Mouse (Mus musculus) embryonic fibroblast, embryonic 13.5 days (primary cell): ENCODE data around the gene Msantd3.

Experiments used
- CTCF ChIP-seq: IDR thresholded peaks from 2 replicates; pipeline ENCODE4 v1.5.1; 2011; ENCODE audit warnings: mild to moderate bottlenecking, control low read depth, low read length, moderate library complexity, borderline replicate concordance; ENCODE audit not compliant: insufficient read depth
- POLR2A ChIP-seq: IDR thresholded peaks from 2 replicates; pipeline ENCODE4 v1.6.1; 2011; ENCODE audit warnings: low read depth, mild to moderate bottlenecking, control low read depth, low read length, moderate library complexity

DNA sequence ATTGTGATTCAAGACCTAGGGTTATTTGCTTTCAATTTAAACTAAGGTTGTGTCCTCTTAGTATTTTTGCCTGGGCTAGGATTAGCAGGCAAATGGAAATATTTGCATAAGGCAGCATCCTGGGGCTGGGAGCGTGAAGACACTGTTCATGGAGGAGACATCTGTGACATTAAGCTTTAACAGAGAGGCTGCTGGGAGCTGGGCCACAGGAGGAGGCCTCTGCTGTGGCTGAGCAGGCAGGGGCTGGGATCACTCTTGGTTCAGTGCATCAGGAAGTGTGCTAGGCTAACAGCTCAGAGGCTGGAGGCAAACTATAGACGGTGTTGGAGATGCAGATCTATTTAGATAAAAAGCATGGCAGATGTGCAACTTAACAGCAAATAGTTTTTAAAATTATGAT, 43.2 kb downstream of the Msantd3 start:
- TF ChIP-seq CTCF (no peak), POLR2A (no peak)
